Mouse (Mus musculus) urinary bladder, postnatal 25 days (tissue): ENCODE data around the gene Farsa.
A peak's percentile ranks its signal among the peaks of the same experiment; 100 is the strongest.

Source experiments
- DNase-seq: peaks from one replicate; pipeline ENCODE4 v3.0.0; 2022; ENCODE audit warnings: low spot score

Farsa gene

DNA sequence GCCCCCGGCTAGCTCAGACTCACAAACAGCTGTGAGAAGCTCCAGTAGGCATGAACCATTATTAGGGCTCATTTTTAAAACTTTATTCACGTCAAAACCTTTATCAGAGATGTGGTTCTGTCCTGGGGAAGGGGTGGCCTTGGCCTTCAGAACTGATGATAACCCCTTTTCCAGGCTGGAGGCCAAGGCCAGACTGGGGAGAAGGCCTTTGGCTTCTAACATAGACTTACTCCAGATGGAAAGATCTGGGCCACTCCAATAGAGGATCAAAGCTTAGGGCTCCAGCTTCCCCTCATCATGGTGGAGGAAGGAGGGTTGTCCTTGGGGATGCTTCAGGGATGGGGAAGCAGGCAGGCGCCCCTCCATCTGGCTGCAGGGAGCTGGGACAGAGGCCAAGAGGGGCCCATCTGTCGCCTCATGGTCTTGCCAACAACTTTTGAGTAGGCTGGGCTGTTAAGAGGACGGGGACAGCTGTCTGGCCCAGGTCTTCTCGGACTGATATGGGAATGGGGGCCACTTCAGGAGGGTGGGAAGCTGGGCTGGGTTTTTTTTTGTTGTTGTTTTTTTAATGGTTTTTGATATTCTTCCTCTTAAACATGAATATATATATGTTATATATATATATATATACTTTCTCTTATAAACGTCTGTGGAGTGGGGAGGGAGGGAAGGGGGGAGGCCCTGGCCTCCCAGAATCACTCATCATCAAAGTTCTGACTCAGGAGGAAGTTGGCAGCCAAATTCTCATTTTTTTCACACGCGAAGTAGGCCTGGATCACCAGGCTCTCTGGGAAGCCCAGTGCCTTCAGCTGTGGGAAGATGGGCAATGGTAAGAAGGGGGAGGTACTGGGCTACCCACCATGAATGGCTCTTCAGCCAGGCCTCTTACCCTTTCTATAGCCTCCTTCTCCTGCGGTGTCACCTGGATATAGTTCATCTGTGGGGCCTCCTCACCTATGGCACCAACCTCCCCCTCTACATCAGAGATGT, 21.6 kb upstream of the Farsa start:
- no peak for DNase-seq

DNA sequence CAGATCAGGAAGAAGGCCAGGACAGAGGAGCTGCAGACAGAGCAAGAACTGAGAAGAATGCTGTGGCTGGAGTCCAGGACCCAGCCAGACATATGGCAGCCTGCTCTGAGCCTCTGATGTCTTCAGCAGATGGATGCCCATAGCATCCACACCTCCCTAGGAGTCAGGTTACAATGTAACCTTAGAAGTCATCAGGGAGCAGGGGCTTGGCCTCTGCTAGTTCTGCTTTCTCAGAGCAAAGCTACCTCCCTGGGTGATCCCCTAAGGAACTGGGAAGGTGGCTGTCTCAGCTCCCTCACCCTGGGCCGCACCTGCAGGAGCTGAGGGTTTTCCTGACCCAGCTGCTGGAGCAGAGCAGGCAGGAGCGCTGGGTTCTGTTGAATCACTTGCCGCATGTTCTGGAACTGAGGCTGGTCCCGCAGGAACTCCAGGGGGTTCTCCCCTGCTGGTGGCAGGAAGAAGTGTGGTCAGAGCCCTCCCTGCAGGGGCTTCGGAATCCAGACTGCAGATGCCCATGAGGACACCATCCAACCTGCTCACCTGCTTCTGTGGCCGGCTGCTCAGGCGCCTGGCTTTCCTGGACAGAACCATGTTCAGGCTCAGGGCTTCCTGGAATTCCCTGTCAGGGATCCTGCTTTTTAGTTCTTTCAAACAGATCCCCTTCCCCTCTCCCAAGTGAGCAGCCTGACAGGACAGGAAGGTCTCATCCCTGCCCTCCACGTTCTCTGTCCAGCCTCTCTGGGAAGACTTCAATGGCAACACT, 19.5 kb upstream of the Farsa start:
- no peak for DNase-seq

DNA sequence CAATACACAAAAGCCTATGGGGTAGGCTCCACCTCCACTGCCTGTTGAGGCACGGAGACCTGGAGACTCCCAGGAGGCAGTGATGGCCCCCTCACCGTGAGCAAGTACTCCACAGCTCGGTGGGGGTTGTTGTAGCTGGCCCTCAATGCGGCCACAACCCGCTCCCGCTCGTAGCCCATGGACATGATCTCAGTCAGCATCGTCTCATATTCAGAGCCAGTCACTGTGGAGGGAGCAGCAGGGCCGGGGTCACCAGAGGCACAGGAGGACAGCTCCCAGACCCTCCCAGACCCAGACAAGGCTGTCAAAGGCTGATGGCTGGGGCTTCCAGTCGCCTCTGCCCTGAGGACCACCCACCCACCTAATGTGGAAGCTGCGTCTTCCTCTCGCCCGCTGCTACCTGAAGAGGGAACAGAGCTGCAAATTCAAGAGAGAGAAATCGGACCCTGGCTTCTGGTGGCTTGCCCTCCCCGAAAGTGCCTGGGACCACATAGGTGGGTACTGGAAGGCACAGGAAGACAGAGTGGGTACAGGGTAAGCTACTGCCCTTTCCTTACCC, 18.8 kb upstream of the Farsa start:
- no peak for DNase-seq

DNA sequence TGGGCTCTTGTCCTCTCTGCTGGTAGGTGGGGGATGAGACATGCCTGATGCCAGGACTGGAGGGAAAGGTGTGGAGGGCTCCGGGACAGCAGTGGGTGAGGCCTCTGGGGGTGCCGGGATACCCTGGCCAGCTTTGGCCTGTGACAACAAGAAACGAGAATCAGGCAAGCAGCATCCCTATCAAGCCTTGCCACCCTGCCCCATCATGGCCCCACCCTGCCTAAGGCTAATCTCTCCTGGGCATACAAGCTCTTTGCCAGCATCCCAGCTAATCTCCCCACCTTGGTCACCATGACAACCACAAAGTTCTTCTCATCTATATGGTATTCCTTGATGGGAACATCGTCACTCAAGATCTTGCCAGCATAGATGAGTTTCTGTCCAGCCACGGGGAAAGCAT, 18.3 kb upstream of the Farsa start:
- no peak for DNase-seq

DNA sequence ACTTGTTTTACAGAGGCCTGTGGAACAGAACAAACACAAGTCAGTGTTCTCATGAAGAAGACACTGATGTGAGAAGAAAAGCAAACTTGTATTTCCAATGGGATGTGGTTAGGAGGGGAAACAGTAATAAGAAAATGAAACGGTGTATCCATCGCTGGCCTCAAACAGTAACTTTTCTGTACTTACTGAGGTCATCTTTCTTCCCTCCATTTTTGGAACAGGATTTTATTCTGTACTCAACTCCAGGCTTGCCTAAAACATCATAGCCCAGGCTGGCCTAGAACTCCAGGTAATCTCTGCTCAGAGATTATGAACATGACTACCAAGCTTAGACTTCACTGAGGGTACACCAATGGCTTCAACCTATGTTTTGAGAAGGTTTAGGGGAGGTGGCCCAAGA, 17.4 kb upstream of the Farsa start:
- no peak for DNase-seq

DNA sequence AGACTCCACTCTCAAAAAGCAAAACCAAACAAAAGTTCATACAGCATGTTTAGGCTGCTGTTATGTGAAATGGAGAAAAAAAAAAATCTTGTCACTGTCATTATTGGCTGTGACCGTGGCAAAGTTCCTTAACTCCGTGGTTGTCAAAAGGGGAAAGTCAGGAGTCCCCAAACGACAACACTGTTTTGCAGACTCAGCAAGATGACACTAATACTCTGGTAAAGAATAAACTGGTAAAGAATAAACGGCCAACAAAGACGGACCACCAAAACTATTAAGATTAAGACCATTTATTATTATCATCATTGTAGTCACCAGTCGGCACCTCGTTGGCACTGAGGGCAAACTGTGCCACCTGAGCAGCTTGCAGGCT, 16.9 kb upstream of the Farsa start:
- no peak for DNase-seq

DNA sequence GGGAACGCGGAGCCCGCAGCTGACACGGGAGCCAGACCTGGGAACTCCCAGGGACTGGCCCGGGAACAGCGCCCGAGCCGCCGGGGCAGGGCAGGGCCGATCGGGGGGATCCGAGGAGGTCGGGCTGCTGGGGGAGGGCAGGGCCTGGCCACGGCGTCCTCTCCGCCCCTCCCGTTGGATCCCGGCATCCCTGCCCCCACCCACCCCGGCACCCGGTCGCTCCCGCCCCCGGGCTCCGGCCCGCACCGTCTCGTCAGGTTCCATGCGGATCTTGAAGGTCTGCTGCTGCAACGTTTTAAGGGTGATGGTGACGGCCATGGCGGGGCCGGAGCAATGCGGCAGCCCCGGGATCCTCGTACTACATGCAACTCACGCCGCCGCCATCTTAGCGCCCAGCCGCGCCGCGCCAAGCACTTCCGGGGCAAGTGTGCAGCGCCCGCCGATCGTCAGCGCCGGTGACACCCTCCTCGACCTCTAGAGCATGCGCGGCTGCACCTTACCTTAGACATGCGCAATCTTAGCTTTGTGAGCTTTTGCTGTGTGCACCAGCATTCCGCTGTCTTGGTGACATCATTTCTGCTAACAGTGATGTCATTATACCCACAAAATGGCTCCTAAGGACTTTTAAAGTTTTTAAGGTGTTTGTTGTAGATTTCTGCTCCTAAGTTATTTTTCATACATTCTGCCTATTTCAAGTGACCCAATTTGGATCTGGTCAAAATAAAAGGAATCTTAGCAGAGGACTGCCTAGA, 16.4 kb upstream of the Farsa start, which contains the start of gene Rad23a:
Gene Rad23a, minus strand, starts transcription at position 418 of the 752 bp plus-strand sequence.
- peak; percentile 86 for DNase-seq

DNA sequence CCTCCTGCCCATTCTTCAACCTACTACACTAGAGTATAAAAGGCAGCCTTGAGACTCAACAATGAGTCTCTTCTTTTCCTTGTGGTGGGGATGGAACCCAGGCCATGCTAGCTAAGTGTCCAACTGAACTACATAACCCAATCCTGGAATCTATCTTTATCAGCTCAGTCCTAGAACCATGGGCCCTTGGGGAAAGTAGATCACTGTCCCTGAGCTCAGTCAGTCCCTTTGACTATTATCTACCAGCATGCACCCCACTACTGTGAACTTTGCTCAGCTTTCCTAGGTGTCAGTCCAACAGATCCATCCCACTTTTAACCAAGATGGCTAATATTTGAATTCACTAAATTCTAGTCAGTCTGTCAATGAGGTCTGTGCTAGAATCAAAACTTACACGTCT, 15.3 kb upstream of the Farsa start:
- no peak for DNase-seq

DNA sequence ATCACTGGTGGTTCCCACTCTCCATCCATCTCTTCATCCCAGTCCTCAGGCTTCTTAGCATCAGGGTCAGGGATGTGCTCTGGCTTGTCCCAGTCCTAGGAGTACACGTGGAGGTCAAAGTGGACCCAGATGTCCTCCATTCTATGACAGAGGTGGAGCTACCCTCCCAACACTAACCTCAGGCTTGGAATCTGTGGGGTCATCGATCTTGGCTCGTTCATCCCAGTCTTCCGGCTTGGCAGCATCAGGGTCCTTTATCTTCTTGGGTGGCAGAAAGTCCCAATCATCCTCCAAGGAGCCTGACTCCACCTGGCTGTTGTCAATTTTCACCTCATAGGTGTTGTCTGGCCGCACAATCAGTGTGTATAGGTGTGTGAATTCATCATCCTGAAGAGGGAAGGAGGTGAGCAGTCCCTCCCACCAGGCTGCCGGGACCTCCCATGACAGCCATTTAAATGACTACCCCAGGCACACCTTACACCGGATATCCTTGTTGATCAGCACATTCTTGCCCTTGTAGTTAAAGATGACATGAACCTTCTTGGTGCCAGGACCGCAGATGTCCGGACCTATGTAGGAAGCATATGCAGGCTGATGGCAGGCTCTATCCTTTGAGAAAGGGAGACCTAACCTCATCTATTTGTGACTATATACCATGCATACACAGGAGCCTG, 12.3 kb upstream of the Farsa start:
- no peak for DNase-seq

DNA sequence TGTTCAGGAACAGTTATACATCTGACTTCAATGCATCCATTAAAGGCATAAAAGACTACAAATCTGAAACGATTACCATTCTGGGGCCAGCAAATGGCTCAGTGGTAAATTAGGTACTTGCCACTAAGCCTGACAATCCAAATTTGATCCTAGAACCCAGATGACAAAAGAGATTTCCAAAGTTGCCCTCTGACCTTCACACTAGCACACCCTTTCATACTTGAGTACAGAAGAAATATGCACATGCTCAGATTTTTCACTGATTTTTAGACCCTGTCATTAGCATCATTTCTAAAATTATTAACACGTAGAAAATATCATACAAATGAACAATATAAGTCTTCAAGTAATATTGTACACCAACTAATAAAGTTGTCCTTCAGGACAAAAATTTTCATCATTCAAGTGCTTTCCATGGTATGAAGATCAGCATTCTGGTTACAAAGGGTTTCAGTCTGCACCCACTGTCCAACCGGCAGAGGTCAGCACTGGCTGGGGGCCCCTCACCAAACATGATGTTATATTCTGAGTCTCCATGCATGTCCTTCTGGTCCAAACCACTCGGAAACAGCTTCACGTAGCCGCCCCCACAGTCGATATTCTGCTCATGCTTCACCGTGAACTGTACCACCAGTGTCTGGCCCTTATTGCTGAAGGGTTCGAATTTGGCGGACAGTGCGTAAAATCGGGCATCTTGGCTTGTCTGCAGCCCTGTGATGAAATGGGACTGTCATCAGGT, 11.3 kb upstream of the Farsa start:
- no peak for DNase-seq

DNA sequence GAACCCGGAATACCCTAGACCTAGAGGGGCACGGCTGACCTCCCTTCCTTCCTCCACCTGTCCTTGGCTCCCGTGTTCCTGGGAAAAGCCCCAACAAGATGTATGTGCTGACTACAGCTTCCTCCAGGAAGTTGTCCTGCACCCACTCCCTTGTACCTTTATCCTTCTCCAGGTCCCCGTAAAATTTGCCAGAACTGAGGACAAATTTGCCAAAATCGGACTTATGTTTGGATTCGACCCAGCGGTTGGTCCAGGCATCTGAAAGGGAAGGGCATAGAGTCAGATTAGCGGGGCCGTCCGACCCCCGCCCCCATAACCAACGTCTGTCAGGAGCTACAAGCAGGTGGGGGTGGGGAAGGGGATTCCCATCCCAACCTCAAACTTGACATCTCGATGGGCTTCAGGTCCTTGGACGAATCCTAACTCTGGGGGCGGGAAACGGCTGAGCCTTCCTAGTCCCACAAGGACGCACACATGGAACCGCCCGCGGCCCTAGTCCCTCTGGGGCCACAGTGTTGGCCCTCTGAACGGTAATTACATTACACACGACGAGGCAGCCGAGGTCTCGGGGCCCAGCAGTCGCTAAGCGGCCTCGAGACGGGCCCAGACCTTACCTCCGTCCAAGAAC, 10.6 kb upstream of the Farsa start:
- DNase-seq, result no peak

DNA sequence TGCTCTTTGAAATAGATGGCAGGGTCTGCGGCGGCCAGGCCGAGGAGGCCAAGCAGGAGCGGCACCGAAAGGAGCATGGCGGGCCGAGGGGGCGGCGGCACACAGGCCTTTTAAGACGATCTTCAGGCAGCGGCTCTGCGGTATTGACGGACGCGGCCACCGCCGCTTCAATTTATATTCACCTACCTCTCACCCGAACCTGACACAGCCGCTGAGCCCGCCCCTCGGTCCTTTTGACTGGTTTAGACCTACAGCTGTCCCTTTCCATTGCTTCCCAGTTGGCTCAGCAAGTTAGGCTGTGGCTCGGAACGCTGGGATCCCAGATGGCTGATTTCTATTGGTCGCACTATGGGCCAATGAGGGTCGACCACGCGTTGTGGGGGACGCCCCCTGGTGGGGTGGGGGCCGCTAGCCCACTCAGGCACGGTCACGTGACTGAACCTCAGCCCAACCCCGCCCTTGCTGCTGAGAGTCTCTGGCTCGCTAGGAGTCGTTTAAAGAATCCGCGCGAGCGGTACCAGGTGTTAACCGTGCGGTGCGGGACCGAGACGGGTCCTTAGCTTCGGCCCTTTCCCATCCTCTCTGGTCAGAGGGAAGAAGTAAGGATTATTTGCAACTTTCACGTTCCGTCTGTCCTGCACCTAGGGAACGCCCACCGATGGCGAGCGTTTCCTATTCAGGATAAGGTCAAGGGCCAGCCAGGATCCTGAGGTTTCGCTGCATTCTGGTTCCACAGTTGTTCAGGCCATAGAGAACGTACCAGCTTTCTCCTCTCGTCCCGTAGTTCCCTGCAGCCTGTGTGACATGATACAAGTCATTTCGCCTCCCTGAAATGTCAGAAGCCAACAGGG, 9.8 kb upstream of the Farsa start, which contains the start of gene Calr:
Gene Calr, minus strand, starts transcription at position 213 of the 851 bp plus-strand sequence.
- DNase-seq, result peak; percentile 97

DNA sequence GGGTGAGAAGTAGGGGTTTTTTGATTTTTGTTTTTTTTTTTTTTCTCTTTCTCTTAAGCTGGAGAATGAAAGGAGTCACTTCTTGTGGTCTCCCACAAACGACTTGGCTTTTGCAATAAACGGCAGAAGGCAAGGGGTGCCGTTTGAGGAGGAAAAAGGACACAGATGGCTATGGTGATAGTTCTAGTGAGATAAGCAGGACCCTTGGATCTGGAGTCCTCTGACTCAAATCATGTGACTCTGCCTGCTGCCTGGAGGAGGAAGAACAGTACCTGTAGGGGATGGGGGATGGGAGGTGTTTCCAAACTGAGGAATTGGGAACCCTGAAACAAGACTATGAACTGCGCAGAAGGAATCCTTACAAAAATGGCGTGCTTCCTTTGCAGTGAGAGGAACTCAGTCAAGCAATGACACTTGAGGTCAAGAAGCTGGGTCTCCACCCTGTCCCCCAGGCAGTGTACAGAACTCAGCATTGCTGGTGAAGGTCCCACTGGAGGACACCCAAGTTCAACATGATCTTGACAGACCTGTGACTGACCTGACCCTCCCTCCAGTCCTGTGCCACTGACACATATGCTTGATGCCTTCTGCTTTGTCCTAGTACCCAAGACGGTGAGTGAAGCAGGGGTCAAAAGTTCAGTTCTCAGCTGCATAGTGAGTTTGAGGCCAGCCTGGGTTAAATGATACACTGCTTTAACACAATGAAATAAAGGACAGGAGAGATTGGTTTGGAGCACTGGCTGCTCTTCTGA, 8.9 kb upstream of the Farsa start:
- no peak for DNase-seq

DNA sequence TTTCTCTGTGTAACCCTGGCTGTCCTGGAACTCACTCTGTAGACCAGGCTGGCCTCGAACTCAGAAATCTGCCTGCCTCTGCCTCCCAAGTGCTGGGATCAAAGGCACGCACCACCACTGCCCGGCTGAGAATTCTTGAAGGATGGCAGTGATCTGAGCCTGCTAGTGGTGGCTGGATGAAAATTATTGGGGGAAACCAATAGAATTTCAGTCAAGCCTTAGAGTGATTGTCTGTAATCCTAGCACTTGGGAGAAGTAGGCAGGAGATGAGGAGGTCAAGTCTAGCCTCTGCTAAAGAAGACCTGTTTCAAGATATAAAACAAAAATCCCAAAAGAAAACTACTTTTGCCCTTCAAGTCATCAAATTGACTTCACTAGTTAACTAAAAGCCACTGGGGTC, 355 bp upstream of the Farsa start:
- DNase-seq, result no peak

DNA sequence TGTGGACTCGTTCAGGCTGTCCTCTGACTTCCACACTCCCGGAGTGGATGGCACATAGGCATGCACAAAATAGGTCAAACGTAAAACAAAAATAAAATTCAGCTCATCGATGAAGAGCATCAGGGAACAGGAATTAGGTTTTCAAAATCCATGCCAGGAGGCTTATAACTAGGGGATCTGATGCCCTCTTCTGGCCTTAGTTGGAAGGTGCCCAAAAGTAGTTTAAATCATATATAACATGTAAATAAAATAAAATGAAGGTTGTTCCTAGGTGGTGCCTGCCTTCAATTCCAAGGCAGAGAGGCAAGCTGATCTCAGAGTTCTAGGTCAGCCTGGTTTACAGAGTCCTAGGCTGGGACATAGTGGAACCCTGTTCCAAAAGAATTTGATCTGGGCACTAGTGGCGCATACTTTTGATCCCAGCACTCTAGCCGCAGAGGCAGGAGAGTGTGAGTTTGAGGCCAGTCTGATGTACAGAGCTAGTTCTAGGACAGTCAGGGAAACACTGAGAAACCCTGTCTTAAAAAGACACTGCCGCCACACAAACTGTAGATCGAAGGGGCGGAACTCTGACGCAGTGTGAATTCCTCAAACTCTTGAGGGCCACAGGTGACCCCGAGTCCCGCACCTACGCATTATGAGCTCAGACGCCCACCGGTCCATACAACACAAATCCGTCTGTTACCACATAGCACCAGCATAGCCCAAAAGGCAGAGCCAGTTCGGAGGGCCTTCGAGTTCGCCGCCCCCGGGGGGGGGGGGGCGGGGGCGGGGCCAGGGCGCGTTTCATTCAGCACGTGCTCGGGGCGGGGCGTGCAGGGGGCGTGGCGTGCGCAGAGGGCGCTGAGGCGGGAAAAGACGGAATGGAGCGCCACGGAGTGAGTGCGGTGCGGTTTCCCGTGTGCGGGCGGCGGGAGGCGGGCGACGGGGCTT, 14.9 kb downstream of the Farsa start, which contains the start of gene Syce2:
Gene Syce2, plus strand, starts transcription at position 736 of the 933 bp plus-strand sequence.
- DNase-seq, result peak; percentile 81

DNA sequence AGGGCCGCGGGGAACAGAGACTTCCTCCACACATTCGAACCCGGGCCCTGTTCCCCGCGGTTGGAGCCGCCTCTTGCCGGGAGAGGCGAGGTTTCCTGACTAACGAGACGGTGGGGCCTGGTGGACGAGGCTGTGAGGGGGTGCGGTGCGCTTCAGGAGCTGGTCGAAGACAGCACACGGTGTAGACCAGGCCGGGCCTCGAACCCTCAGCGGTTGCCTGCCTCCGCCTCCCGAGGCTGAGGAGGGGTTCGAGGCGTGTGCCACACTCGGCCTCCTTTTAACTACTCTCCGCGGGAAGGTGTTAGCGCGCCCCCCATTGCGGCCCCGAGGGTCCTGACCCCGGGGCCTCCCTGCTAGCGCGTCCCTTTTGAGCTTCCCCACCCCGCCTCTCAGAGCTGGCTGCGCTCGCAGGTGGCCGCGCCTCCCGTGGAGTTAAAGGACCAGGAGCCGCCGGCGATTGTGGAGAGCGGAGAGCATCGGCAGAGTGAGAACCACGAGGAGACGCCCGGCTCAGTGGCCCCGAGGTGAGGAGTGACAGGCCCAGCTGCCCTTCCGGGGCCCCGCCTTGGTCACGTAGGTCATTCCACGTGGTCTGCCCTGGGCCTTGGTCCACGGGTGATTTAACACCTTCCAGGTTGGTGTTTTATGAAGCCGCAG, 15.6 kb downstream of the Farsa start:
- peak; percentile 29 for DNase-seq

DNA sequence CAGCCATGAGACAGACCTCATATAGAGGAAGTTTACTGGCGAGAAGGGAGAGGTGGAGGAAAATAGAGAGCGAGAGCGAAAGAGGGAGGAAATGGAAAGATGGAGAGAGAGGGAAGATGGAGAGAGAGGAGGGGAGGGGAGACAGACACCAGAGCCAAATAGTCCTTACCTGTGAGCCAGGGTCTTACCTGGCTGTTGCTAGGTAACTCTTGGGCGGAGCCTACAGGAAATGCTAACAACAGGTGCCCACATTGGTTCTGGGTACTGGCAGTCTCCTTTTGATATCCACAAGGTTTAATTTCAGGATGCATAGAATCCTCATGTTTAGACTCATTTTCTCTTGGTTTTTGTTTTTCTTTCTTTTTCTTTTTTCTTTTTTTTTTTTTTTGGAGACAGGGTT, 16.2 kb downstream of the Farsa start:
- DNase-seq, result no peak
